Mouse (Mus musculus) liver, adult 2 months (tissue): ENCODE measurements around the gene Adamts7. TPM values are rescaled to one million over a fixed set of nuclear protein-coding genes. Genes with fewer than 3 reads are reported as not detected.

Experiments used
- DNase-seq: peaks from one replicate; pipeline ENCODE4 v3.0.0-alpha.2; 2011; ENCODE audit warnings: low read depth, low spot score; ENCODE audit errors: extremely low read depth
- H3K27ac ChIP-seq: fragments of 200-500 bp; replicated peaks from 2 replicates; pipeline ENCODE4 v1.5.1; 2012; ENCODE audit warnings: low read depth, mild to moderate bottlenecking, control low read depth, inconsistent platforms, low read length; ENCODE audit not compliant: insufficient read depth
- H3K27me3 ChIP-seq: fragments of 200-500 bp; 2 replicates; pipeline ENCODE4 v1.6.1; 2012; ENCODE audit warnings: mild to moderate bottlenecking, moderate library complexity, low read length, inconsistent platforms; ENCODE audit not compliant: control insufficient read depth, insufficient read depth
- H3K36me3 ChIP-seq: fragments of 200-500 bp; 2 replicates; pipeline ENCODE4 v1.6.1; 2012; ENCODE audit warnings: low read length, inconsistent platforms; ENCODE audit not compliant: control insufficient read depth, insufficient read depth
- H3K4me1 ChIP-seq: fragments of 200-500 bp; 2 replicates; pipeline ENCODE4 v1.6.1; 2011; ENCODE audit warnings: low read length; ENCODE audit not compliant: control insufficient read depth, insufficient read depth
- H3K4me3 ChIP-seq: fragments of 200-500 bp; 2 replicates; pipeline ENCODE4 v1.5.1; 2011; ENCODE audit warnings: low read depth, mild to moderate bottlenecking, control low read depth, low read length, moderate library complexity; ENCODE audit not compliant: insufficient read depth
- H3K79me2 ChIP-seq: fragments of 200-500 bp; 2 replicates; pipeline ENCODE4 v1.6.1; 2012; ENCODE audit warnings: inconsistent platforms, mild to moderate bottlenecking, low read length, moderate library complexity; ENCODE audit not compliant: control insufficient read depth, insufficient read depth
- H3K9ac ChIP-seq: fragments of 200-500 bp; 2 replicates; pipeline ENCODE4 v1.6.1; 2012; ENCODE audit warnings: low read depth, mild to moderate bottlenecking, control low read depth, inconsistent platforms, low read length
- CTCF ChIP-seq: fragments of 200-500 bp; IDR thresholded peaks from 2 replicates; pipeline ENCODE4 v1.5.1; 2011; ENCODE audit warnings: low read depth, low read length, control low read depth
- POLR2A ChIP-seq: fragments of 200-500 bp; IDR thresholded peaks from 2 replicates; pipeline ENCODE4 v1.6.1; 2011; ENCODE audit warnings: low read length, control low read depth; ENCODE audit not compliant: insufficient read depth; ENCODE audit errors: extremely low read depth
- WGBS: fragments of 180-500 bp; shearing (Covaris S2); methylation state at CpG from one replicate; pipeline ENCODE4 v1.1.7; 2018; 5-methylcytosine and 5-hydroxymethylcytosine counted together
- polyA plus RNA-seq: library from polyadenylated mRNA; depleted of rRNA; stranded (reverse); fragments of >200 nt; gene quantifications from 2 replicates; pipeline ENCODE4 v1.2.3, GENCODE M21; 2012
- total RNA-seq: library from RNA; depleted of rRNA; stranded (reverse); fragments of >200 nt; gene quantifications from 2 replicates; pipeline ENCODE4 v1.2.3, GENCODE M21; 2014

The Adamts7 gene
- total and polyA plus RNA-seq, 2 experiments, result 2.7 to 21.8 TPM

DNA sequence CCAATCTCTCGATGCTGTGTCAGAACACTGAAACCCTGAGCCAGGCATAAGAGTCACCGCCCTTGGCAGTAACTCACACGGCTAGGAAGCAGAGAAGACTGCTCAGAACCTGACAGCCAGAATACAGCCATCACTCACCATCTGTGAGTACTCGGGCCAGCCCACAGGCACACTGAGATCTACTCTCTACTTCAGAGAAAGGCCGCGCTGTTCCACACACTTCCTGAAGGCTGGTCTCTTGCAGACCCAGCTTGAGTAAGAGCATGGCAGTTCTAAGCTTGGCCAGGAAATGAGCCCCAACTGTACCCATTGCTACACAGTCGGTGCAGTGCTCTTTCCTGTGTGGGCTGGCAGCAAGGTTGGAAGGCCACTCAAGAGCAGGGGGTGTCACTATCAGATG lies 80.0 kb downstream of the Adamts7 start:
- H3K4me3 ChIP-seq, result no peak overlapping the region
- H3K9ac ChIP-seq, result no peak overlapping the region
- WGBS, result 72% methylated on average over 7 of the region's 7 CpGs
- H3K36me3 ChIP-seq, result peaks cover 34% of the 10 kb centered on the region
- H3K27me3 ChIP-seq, result no peaks in the 10 kb centered on the region
- peaks cover 21% of the 10 kb centered on the region for H3K79me2 ChIP-seq
- TF ChIP-seq POLR2A (no peak), CTCF (no peak)
- peaks cover 3% of the 10 kb centered on the region; the same call in 1 of the 2 replicates for H3K4me1 ChIP-seq
- H3K27ac ChIP-seq, result no peak overlapping the region
- DNase-seq, result no peak

DNA sequence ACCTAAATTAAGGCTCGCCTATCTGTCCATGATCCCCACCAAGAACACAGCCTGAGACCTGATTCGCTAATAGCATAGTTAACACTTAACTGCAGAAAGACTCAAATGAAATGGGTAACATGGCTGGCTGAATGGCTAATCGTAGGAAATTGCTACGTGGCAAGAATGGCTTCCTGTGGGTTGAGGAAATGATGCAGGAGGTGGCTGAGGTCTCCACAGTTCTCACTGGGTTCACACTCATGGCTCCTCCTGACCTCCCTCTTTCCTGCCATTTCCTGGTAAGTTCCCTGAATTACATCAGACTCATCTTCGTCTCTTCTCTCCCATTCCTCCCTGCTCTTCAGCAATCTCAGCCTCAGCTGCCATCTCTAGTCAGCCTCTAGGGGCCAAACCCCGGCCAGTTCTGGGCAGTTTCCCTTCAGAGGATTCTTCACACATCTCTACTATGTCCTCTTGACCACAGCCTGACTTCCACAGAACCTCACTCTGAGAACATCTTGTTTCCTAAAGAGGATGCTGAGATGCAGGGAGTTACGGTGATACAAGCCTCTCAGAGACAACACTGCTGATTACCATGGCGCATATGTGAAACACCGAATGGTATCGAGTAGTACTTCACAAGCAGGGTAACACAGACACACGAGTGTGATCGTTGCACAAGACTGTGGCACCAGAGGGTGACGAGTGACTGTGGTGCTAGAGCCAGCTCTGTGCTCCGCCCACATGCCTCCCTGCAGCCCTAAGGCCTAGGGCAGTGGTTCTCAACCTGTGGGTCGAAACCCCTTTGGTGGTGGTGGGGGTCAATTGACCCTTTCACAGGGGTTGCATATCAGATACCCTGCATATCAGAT lies 81.7 kb downstream of the Adamts7 start:
- no peak overlapping the region for H3K9ac ChIP-seq
- 75% methylated on average over 15 of the region's 15 CpGs for WGBS
- H3K4me3 ChIP-seq, result no peak overlapping the region

DNA sequence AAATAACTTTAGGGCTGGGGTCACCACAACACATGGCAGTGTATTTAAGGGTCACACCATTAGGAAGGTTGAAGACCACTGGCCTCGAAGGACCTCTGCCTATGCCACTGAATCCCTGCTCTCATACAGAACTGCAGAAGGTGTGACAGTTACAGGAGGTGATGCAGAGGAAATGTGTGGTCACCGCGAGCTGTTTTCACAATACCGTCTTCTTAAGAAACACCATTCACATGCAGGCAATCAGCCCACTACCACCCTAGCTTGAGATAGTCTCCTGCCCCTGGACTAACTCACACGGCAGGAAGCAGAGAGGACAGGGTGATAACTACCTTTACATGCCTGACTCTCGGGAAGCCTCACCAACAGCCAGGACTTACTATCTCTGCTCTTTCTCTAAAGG lies 82.3 kb downstream of the Adamts7 start:
- no peak overlapping the region for H3K27ac ChIP-seq

More for the DNA sequence above, 81.7 kb downstream of the Adamts7 start:
- peaks cover 37% of the 10 kb centered on the region for H3K36me3 ChIP-seq
- peaks cover 23% of the 10 kb centered on the region for H3K79me2 ChIP-seq
- no peak for DNase-seq
- H3K27me3 ChIP-seq, result no peaks in the 10 kb centered on the region
- TF ChIP-seq POLR2A (no peak), CTCF (no peak)
- peaks cover 4% of the 10 kb centered on the region; the same call in 1 of the 2 replicates for H3K4me1 ChIP-seq
- no peak overlapping the region for H3K27ac ChIP-seq

DNA sequence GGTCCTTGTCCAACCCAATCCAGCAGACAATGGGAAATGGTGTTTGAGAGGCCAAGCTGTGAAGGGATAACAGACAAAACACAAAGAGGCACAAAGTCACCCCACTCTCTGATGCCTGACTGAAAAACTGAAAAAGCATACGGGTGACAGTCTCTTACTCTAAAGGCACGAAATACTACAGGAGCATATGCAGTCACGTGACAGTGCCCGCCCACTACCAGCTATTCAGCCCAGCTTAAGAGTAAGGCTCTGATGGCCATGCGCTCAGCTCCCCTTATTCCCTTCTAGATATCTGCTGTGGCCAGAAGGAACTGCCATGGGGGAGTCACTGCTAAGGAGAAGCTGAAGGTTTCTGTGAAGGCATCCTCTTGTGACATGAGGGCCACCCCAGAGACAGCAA lies 82.9 kb downstream of the Adamts7 start:
- Histone ChIP-seq H3K27ac (no peak overlapping the region), H3K4me1 (peaks cover 13% of the 10 kb centered on the region), H3K27me3 (no peaks in the 10 kb centered on the region), H3K4me3 (no peak overlapping the region), H3K9ac (no peak overlapping the region), H3K36me3 (peaks cover 27% of the 10 kb centered on the region), H3K79me2 (peaks cover 30% of the 10 kb centered on the region)
- DNase-seq, result no peak
- 91% methylated on average over 5 of the region's 5 CpGs for WGBS
- TF ChIP-seq POLR2A, result no peak
- no peak for TF ChIP-seq CTCF

More for the DNA sequence above, 82.3 kb downstream of the Adamts7 start:
- no peaks in the 10 kb centered on the region for H3K27me3 ChIP-seq
- TF ChIP-seq CTCF (no peak), POLR2A (no peak)
- WGBS, result 86% methylated on average over 6 of the region's 6 CpGs
- peaks cover 31% of the 10 kb centered on the region for H3K36me3 ChIP-seq
- H3K79me2 ChIP-seq, result peaks cover 28% of the 10 kb centered on the region
- no peak overlapping the region for H3K4me3 ChIP-seq
- peaks cover 8% of the 10 kb centered on the region for H3K4me1 ChIP-seq
- DNase-seq, result no peak
- no peak overlapping the region for H3K9ac ChIP-seq

DNA sequence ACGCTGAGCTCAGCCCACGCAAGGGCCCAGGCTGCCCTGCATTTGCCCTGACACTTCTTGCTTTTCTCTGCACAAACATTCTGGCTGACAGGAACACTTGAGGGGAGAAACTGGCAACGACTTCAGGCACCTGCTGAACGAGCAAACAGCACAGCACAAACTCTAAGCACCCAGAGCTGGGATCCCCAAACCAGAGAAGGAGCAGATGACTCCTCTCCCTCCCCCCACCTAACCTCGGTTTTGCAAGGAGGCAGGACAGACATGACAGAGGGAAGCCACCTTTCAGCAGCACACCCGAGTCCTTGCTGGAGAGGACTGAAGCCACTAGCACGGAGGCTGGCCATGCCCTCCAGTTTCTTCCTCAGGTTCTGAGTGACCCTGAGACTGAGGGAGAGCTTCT lies 84.4 kb downstream of the Adamts7 start:
- peaks cover 19% of the 10 kb centered on the region for H3K36me3 ChIP-seq
- peaks cover 27% of the 10 kb centered on the region for H3K4me1 ChIP-seq
- DNase-seq, result no peak
- H3K79me2 ChIP-seq, result peaks cover 25% of the 10 kb centered on the region
- no peak overlapping the region for H3K27ac ChIP-seq
- H3K27me3 ChIP-seq, result no peaks in the 10 kb centered on the region
- no peak overlapping the region for H3K4me3 ChIP-seq
- 78% methylated on average over 7 of the region's 7 CpGs for WGBS
- TF ChIP-seq POLR2A (no peak), CTCF (no peak)
- H3K9ac ChIP-seq, result no peak overlapping the region

DNA sequence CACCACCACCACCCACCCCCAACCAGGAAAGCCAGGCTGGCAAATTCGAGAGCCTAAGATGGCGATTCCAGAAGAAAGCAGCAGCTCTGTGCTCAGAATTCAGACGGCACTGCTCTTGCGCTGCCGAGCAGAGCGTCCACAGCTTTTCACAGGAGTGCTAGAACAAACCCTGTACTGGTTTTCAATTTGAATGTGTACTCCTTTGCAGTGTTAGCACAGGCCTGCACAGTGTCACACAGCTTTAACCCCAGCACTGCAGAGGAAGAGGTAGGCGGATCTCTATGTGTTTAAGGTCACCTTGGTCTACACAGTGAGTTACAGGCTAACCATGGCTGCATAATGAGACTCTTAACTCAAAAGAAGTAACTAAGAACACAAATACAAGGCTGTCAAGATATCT lies 85.5 kb downstream of the Adamts7 start:
- H3K4me3 ChIP-seq, result no peak overlapping the region
- peaks cover 32% of the 10 kb centered on the region for H3K4me1 ChIP-seq
- DNase-seq, result no peak
- peaks cover 22% of the 10 kb centered on the region for H3K36me3 ChIP-seq
- H3K27me3 ChIP-seq, result no peaks in the 10 kb centered on the region
- H3K9ac ChIP-seq, result no peak overlapping the region
- H3K79me2 ChIP-seq, result peaks cover 25% of the 10 kb centered on the region
- 88% methylated on average over 7 of the region's 7 CpGs for WGBS
- H3K27ac ChIP-seq, result no peak overlapping the region
- TF ChIP-seq CTCF (no peak), POLR2A (no peak)
